Mouse (Mus musculus) liver, embryonic 14.5 days (tissue): ENCODE measurements around the gene Itga7.

ENCODE experiments used
- CTCF ChIP-seq: IDR thresholded peaks from 2 replicates; pipeline ENCODE4 v1.5.1; 2016; ENCODE audit warnings: antibody characterized with exemption, low read depth, control low read depth
- EP300 ChIP-seq: IDR thresholded peaks from 2 replicates; pipeline ENCODE4 v1.6.1; 2016; ENCODE audit warnings: antibody characterized with exemption, low read depth

- TF ChIP-seq EP300 (no peak), CTCF (no peak)
Observed at GRCm38 (mm10) chr10:128933574-128933973, at the start of gene Itga7.
